Comparison of ENCODE assay signal across 8 mouse cellular contexts in genomic region chr12:16531956-16532859, GRCm38 (mm10).
DNase-seq lines count a peak whose midpoint lies in the region; ATAC-seq lines count a peak whose summit lies in the region.

No protein-coding gene starts in this region.

- no peak overlapping the region for H3K4me2 ChIP-seq in kidney, embryonic 15.5 days
- H3K4me2 ChIP-seq in midbrain, embryonic 13.5 days (replicated peaks) = no peak overlapping the region

- no peaks in the 10 kb centered on the region for H3K9me3 ChIP-seq in kidney, embryonic 15.5 days (replicated peaks)
- no peaks in the 10 kb centered on the region for H3K9me3 ChIP-seq in midbrain, embryonic 13.5 days

- 71% methylated on average over 15 of the region's 15 CpGs for WGBS in kidney, embryonic 15.5 days
- 77% methylated on average over 15 of the region's 15 CpGs for WGBS in midbrain, embryonic 13.5 days

- DNase-seq in kidney, adult 18-20 months = no peak
- peak; percentile 90 for DNase-seq in NIH3T3 (ENCODE audit: low read depth)
- peak; percentile 96 for DNase-seq in heart, adult 11 months
- peak; percentile 80 for DNase-seq in thymus, postnatal 0 days (ENCODE audit: low spot score)
- no peak for DNase-seq in cerebellum, adult 9-10 months

- H3K9ac ChIP-seq in kidney, embryonic 15.5 days = no peak overlapping the region
- peak overlapping the region; percentile 44; the same call in 1 of the 2 replicates for H3K9ac ChIP-seq in midbrain, embryonic 13.5 days (replicated peaks)

- no peak for ATAC-seq in kidney, embryonic 15.5 days (replicated peaks; ENCODE audit: low FRiP score)
- peak; percentile 89 for ATAC-seq in inflammation-experienced regulatory T-cells, adult 6 months
- ATAC-seq in midbrain, embryonic 13.5 days = peak; percentile 53

- H3K36me3 ChIP-seq in kidney, embryonic 15.5 days = no peaks in the 10 kb centered on the region
- H3K36me3 ChIP-seq in midbrain, embryonic 13.5 days = peaks cover 15% of the 10 kb centered on the region

- no peaks in the 10 kb centered on the region for H3K27me3 ChIP-seq in kidney, embryonic 15.5 days
- no peaks in the 10 kb centered on the region for H3K27me3 ChIP-seq in midbrain, embryonic 13.5 days

- 0 out of 2 replicates have a peak overlapping the region, but pooled peaks have one; percentile 7 for H3K27ac ChIP-seq in kidney, embryonic 15.5 days
- peak overlapping the region; percentile 26; the same call in 1 of the 2 replicates for H3K27ac ChIP-seq in midbrain, embryonic 13.5 days

- peaks cover 8% of the 10 kb centered on the region for H3K4me1 ChIP-seq in kidney, embryonic 15.5 days
- H3K4me1 ChIP-seq in midbrain, embryonic 13.5 days (replicated peaks) = peaks cover 11% of the 10 kb centered on the region

- no peak overlapping the region for H3K4me3 ChIP-seq in kidney, embryonic 15.5 days (replicated peaks)
- no peak overlapping the region for H3K4me3 ChIP-seq in midbrain, embryonic 13.5 days (replicated peaks)

Comparison
In these comparisons a context has a peak if more than half of its experiments do, and no peak if none do; other contexts are left out.
1. DNase-seq: peak in NIH3T3 (single experiment), heart, adult 11 months (single experiment) and thymus, postnatal 0 days (single experiment); none in kidney, adult 18-20 months (single experiment) and cerebellum, adult 9-10 months (single experiment).